Mouse (Mus musculus) heart, postnatal 14 days (tissue): ENCODE data around the gene Rpl9-ps6. TPM values are rescaled to one million over a fixed set of nuclear protein-coding genes. Genes with fewer than 3 reads are reported as not detected.
A peak's percentile ranks its signal among the peaks of the same experiment; 100 is the strongest.
"Not testable (repeated sequence)": the region's sequence is repeated elsewhere in the genome, so short reads cannot be mapped to it uniquely, and the experiment has no call there.

Experiments used
- DNase-seq, 2 experiments: peaks; one replicate each; pipeline ENCODE4 v3.0.0; 2021 to 2022
- intact Hi-C: fragments of 180-260 bp; cut with DNase I; formaldehyde crosslinking; loops from one replicate; pipeline ENCODE4 v1.15.1; 2025
- total RNA-seq, 2 experiments: library from RNA; stranded (reverse); gene quantifications; 2 replicates each; pipeline ENCODE4 v1.2.3; 2021

Gene Rpl9-ps6
- total RNA-seq, 2 experiments from 2014 or later: 19.7 to 27.8 TPM

DNA sequence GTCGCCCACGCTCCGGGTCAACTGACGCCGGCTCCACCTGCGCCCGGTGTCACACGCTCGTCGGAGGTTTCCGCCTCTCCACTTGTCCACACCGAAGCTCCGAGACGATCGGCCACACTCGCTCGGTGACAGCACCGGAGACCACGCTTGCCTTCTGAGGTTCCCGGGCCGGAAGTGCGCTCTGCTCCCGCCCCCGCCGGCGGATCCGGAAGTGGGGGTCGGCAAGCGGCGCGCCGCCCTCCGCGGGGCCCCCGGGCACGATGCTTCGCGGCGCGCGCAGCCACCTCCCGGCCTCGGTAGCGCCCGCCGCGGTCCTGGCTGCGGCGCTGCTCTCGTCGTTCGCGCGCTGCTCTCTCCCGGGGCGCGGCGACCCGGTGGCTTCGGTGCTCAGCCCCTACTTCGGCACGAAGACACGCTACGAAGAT lies 19.3 kb upstream of the Rpl9-ps6 start, which contains the start of gene Minpp1:
Gene Minpp1 (plus strand): TSS at position 89 of the 425 bp plus-strand sequence.
- peak; percentile 88 to 91 for DNase-seq
- intact Hi-C loops: loop anchor here (5.0 kb wide), 2 partner anchors 318 to 513 kb away; no protein-coding TSS in a partner anchor

DNA sequence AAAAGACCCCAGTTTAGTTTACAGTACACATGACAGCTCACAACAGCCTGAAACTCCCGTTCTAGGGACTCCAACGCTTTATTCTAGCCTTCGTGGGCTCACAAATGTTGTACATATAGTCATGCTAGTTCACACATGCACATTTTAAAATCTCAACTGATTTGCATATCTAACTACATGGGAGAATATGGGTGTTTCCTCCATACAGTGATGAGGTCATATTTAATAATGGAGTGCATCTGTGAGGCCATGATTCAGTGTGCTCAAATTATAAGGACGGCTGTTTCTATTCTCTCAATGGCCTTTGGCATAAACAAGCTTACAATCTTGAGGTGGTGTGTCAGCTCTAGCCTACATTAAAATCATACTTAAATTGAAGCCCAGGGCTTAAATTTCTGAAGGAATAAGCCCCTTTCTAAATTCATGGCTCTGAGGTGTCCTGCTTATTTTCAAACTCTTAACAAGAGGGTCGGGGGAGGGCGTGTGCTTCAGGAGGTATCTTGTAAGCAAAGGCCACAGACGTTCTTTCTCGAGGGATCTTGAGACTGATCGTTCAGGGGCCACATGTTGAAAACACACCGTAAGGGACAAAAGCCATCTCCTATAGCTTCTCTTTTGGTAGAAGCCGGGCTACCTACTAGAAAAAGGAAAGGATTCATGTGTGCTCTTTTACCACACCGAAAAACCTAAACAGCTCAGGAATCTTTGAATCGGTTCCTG lies 18.7 kb upstream of the Rpl9-ps6 start:
- DNase-seq: no peak
- intact Hi-C loops: loop anchor here (5.0 kb wide), 2 partner anchors 318 to 513 kb away; no protein-coding TSS in a partner anchor

DNA sequence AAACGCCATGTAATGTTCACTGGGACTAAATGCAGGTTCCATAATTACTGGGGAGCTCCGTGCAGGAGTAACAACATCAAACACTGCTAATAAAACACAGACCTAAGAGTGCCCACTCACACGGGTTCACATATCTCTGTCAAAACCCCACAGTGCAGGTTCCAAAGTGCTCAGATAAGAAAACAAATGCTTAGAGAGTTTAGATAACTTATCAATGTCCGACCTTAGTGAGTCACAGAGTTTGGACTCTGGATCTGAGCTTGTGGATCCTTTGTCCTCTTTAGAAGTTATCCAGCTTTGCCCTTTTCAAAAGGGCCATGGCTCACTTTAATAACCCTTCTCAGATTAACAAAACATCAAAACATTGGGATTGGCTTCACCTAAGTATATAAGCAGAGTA lies 15.1 kb upstream of the Rpl9-ps6 start:
- DNase-seq: no peak
- intact Hi-C loops: no loop called here

DNA sequence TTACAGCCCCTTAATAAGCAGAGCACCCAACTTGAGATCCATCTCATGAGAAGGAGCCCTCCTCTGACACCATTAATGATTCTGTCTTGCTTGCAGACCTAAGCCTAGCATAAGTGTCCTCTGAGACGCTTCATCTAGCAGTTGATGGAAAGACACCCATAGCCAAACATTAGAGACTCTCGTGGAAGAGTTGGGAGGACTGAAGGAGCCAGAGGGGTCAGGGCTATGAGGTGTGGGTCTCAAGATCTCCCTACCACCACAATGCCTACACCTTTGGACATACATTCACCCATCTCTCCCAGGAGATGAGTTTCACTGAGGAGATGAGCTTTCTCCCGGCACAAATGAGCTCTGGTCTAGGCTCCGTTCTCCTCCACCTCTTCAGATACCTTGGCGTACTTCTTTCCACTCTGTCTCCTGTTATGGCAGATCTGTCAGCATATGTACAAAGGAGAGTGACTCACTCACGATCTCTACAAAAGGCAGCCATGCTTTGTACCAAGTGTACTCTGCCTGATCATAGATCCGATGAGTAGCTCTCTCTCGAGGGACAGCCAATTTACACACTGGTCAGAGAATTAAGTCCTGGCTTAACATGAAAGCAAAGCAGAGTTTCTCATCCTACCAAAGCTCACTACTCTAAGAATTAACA lies 14.5 kb upstream of the Rpl9-ps6 start:
- intact Hi-C loops: no loop called here
- DNase-seq: no peak

DNA sequence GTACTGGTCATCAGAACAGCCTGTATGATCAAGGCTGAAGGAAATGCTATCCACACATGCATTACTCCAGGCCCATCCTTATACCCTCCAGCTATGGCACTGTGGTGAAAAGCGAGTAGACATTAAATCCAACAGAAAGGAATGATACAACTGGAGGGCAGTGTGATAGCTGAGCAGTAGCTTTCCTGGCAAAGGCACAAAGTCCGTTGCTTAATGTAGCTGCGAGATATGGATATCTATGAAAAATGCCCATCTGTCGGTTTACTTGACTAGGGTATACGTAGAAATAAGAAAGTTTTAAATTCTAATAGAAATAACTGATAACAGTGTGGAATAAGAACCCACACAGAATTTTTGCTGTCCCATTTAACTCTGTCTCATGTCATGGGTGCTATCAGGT lies 13.9 kb upstream of the Rpl9-ps6 start:
- intact Hi-C loops: no loop called here
- no peak for DNase-seq

DNA sequence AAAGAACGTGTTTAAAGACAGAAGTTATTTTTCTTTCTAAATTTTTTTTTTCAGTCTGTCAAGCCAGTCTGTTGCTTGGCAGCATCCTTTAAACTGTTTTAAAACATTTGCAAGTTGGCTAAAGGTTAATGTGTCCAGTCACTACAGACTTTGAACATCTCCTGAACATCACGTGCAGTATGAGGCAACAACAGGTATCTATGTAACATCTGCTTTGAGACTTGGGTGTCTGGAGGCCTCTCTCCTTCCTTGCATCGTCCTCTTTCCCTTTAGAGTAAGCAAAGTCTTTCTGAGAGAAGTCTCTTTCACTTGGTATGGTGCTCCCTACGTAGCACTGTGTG lies 10.3 kb upstream of the Rpl9-ps6 start:
- intact Hi-C loops: no loop called here
- no peak for DNase-seq

DNA sequence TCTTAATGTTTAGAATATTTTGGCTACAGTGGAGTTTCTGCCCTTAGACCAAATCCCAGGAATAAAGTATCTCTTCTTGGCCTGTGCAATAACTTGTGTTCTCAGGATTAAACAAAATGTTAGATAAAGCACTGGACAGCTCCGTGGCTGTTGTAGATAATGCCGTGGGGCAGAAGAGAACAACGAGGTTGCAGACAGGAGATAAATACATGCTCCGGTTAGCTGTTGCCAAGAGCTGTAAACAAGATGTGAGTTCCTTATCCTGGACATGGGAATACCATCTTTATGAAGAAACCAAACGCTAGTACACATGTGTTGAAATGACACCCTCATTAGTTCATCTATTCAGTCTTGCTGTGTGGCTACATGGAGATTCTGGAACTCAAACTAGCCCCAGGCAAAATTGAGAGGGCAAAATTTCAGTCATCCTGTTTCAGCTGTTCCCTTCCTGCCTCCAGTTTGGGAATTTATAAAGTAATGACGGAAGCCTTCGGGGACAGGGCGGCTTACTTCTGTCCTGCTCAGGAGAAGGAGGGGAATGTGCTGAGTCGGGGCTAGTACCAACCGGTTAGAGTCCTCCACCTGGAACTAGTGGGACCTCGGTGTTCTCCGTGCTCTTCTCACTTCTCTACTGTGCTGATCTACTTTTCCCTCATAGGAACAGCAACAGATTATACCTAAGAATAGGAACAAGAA lies 9.8 kb upstream of the Rpl9-ps6 start:
- intact Hi-C loops: no loop called here
- no peak for DNase-seq

DNA sequence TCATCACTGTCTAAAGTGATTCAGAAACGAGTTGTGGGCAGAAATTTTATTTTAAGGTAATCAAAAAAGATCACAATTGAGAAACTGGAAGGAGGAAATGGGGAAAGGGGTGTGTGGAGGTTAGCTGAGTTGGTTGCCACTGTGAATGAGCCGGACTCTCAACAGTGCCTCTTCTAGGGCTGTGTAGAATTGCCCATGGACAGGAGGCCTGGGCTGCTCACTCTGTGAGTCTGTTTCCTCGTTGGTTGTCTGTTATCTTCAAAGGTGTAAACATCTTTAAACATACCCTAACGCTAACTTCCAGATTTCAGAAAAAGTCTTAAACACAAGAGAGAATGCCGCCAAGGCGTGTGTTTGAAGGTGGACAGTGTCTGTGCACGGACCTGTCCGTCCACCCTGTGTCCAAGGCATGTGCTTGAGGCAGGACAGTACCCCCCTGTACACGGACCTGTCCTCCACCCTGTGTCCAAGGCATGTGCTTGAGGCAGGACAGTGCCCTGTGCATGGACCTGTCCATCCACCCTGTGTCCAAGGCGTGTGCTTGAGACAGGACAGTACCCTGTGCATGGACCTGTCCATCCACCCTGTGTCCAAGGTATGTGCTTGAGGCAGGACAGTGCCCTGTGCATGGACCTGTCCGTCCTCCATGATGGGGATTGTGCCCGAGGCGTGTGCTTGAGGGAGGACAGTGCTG lies 4.3 kb upstream of the Rpl9-ps6 start:
- intact Hi-C loops: no loop called here

DNA sequence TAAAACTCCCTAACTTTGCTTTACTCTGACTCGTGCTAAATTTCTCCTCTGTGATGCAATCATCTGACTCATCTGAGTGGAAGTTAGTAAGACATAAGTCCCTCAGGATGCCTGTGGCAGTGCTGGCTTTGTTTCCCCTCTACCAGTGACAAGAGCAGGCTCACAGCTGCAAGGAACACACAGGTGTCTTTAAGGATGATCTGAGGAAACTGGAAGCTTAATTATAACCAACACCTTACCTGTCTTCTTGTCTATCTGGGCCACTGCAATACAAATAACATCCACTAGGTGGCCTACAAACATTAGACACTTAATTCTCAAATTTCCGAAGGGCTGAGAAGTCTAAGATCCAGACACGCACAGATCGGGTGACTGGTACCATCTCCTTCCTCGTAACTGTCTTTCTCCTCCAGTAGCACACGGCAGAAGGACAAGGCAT lies 3.7 kb upstream of the Rpl9-ps6 start:
- DNase-seq: peak; percentile 18 to 66
- intact Hi-C loops: no loop called here

More for the DNA sequence above, 4.3 kb upstream of the Rpl9-ps6 start:
- DNase-seq: no peak

DNA sequence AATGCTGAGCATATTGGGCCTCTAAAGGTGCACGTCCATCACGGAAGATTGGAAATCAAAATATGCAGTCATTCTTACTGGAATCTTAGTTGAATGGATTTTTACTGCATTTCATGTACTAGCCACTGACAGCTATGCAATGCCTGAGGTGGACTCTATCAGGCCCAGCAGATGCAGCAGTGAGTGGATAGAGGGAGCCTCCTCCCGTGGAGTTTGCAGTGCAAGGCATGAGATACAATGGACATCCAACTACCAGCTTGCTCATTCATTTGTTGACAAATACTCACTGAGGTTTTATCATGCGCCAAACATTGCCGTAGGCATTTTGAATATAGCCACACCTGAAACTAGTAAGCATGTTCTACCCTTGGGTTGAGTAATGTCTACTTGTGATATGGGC lies 947 bp upstream of the Rpl9-ps6 start:
- intact Hi-C loops: no loop called here
- DNase-seq: no peak

DNA sequence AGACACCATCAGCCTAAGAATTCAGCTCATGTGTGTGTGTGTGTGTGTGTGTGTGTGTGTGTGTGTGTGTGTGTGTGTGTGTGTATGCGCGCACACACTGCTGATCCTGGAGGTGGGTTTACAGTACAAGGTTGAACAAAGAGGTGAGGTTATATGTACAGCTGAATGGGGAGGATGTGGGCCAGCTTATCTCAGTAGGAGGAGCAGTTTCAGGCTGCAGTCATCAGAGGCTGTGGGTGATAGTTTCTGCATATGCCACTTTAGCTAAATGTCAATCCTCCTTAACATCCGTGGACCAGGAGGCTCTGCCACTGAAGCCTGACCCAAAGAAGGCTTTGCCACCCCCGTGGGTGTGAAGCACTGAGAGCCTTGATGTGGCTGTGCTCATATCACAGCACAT lies 1.1 kb downstream of the Rpl9-ps6 start:
- DNase-seq: no peak
- intact Hi-C loops: no loop called here

DNA sequence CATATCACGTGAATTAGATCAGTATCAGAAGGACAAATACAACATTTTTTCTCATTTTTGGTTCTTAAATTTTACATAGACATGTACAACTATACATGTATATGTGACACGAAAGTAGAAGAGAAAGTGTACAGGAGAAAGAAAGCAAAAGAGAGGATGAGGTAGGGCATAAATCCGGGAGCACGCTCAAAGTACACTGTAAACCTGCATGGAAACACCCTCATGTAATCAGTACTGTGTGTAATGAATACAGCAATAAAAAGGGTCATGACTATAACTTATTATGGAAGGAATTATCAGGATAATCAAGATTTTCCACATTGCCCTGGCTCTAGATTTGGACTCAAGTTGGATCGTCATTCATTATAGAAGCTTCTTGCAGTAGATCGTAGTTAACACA lies 3.3 kb downstream of the Rpl9-ps6 start:
- DNase-seq: no peak
- intact Hi-C loops: no loop called here

DNA sequence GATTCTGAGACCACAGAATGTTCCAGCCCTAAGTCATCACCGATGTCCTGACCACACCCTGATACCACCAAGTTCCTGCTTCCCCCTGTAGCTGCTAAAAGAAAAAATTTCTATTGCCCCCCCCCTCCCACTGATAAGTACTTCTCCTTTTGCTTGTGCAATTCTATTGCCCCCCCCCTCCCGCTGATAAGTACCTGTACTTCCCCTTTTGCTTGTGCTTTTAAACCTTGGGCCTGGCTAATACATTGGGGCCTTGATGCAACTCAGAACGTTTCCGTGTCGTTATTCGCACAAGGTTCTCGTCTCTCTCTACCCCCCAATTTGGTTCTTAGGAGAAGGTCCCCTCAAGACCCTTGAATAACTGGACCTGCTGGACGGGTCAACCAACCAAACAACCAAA lies 8.7 kb downstream of the Rpl9-ps6 start:
- DNase-seq, intact Hi-C loops: not testable (repeated sequence)

DNA sequence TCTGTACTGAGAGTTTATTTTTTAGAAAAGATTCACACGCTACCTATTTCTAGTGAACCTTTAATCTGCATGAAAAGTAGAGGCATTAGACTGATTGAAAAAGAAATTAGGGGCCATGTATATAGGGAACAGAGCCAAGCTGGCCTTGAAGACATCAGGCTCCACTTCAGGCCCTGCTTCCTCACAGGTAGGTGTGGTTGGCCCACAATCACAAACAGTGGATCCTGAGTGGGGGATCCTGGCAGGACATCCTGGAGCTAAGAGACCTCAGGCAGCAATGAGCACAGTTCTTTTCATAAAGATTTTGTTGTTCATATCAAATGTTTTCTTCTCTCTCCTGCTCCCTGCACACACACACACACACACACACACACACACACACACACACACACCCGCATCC lies 9.6 kb downstream of the Rpl9-ps6 start:
- intact Hi-C loops: no loop called here
- DNase-seq: no peak

DNA sequence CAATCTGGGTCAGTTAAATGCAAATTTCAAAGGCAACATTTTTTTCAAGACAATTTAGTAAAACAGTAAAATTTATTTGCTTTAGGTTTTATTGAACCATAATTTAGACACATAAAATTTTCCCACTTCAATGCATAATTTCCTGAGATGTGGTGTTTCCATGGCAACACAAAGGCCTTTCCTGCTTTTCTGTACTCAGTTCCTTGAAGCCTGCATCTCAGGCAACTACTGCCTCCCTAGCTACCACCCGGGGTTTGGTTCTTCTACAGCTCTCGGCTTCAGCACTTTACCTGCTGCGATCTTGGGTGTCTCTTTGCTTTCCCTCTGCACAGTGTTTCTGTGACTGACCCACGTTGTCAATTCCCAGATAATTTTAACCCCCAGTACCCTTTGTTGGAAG lies 14.1 kb downstream of the Rpl9-ps6 start:
- no peak for DNase-seq
- intact Hi-C loops: no loop called here

DNA sequence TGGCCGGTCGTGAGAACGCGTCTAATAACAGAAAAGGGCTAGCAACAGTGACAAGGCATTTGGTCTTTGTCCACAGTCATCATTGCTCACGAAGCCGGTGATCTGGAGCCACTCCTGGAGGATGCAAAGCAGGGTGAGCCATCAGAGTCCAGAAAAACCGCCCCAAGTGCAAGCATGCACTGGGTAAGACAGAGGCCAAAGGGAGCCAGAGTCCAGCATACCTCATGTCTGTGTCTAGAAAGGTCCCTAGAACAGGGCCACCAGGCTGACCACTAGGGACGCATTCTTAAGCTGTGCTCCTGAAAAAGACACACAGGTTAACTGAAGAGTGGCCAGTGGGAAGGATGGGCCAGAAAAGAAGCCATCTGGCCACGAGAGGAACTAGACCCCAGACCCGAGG lies 17.4 kb downstream of the Rpl9-ps6 start:
- no peak for DNase-seq
- intact Hi-C loops: no loop called here

DNA sequence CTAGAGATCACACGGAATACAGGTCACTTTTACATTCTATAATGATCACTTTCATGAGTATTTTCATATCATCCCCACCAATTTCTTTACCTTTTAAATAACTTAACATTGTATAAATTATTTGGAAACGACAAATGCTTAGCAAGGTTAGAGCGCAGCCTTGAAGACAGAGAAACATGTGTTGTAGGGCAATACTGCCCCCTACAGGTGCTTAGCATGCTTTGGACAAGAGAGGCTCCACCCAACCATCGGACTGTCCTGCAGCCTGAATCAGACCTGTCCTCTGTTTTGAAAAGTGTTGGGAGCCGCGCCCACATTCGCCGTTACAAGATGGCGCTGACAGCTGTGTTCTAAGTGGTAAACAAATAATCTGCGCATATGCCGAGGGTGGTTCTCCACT lies 24.8 kb downstream of the Rpl9-ps6 start:
- intact Hi-C loops: no loop called here
- peak in 1 of 2 experiments; percentile 30 for DNase-seq

DNA sequence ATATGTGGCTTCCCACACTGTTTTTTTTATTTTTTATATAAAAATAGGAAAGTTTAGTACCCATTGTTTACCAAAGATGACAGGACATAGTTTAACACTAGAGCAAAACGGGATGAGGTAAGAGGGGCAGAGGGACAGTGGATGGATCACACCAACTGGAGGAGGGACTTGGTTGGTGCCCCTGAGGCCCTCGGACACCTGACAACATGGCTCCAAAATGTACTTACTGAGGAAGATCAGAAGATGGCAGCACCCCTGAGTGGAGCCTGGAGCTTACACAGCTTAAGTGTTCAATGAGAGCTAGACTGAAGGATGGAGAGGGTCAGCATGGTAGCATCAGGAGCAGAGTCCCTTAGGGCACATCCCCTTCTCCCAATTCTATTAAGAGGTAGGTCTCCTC lies 27.0 kb downstream of the Rpl9-ps6 start:
- intact Hi-C loops: no loop called here
- DNase-seq: no peak

DNA sequence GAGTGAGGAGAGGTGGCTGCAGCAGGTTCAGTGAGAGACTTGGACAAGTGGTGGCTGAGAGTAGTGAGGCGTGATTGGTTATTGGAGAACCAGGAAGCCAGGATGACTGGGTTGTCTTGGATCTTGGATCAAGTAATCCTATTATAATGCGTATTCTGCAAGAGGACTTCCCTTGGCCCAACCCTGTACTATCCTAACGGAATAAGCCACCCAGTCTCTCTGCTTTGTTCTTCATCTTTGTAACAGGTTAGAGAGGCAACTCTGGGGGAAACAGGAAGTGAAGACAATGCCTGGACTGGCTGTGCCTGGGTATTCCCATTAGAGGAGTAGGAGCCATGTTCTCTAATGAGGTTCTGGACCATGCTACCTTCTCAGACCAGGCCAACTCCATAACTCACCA lies 40.5 kb downstream of the Rpl9-ps6 start:
- no peak for DNase-seq
- intact Hi-C loops: no loop called here

DNA sequence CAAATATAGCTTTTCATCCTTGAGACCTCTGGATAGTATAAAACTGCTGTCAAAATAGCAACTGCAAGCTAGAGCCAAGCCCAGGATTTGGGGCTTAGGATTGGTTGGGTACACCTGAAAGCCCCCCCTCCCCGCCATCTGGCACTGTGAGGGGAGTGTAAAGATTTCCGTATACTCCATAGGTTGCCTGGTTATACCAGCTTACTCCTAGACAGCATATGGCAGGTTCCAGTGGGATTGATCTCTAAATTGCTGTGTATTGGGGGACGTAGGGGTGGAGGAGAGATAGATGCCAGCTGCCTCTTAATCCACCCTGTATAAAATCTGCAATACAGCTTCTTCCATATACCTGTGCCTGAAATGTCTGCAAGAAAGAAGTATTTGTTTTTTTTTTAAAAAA lies 41.7 kb downstream of the Rpl9-ps6 start:
- intact Hi-C loops: no loop called here

DNA sequence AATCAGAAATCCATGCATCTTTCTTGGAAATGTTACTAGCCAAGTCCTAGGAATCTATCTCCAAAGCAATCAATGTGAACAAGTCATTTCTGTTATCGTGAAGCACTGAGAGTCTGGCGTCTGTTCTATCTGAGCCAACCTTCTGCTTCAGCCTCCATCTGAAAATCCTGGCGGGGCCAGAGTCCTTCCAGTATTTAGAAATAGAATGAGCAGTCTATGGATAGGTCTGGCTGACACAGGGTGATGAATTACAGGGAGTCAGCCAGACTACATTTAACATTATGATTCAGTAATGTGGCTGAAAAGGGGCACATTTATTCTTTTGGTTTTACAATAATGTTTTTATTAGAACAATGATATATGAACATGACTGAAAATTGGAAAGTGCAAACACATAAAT lies 47.3 kb downstream of the Rpl9-ps6 start:
- DNase-seq: no peak
- intact Hi-C loops: no loop called here

More for the DNA sequence above, 41.7 kb downstream of the Rpl9-ps6 start:
- no peak for DNase-seq
